Mouse (Mus musculus) CH12.LX (cell line): ENCODE data around the gene AC129217.1. TPM values are rescaled to one million over a fixed set of nuclear protein-coding genes. Genes with fewer than 3 reads are reported as not detected.

Experiments
- DNase-seq: peaks from one replicate; pipeline ENCODE4 v3.0.0-alpha.2; 2013; ENCODE audit errors: extremely low read depth
- H3K27ac ChIP-seq: 2 replicates; pipeline ENCODE4 v1.5.1; 2012; ENCODE audit warnings: low read depth, mild to moderate bottlenecking, control low read depth, moderate library complexity; ENCODE audit not compliant: insufficient read depth
- H3K27me3 ChIP-seq: replicated peaks from 2 replicates; pipeline ENCODE3; 2012; ENCODE audit warnings: inconsistent platforms
- H3K36me3 ChIP-seq, 2 experiments: replicated peaks in 1 of 2; 2 replicates each; pipeline versions ENCODE3 to v1.6.1; 2012; ENCODE audit warnings: inconsistent platforms in 1 of 2, low read length in 1 of 2, mild to moderate bottlenecking in 1 of 2, mixed read lengths in 1 of 2, moderate library complexity in 1 of 2; ENCODE audit not compliant: control insufficient read depth in 1 of 2, insufficient read depth in 1 of 2
- H3K4me1 ChIP-seq, 2 experiments: 2 replicates each; pipeline ENCODE4 v1.6.1; 2012; ENCODE audit warnings: inconsistent platforms in 1 of 2, moderate library complexity in 1 of 2; ENCODE audit not compliant: insufficient read depth in 2 of 2, control insufficient read depth in 1 of 2
- H3K4me2 ChIP-seq: 2 replicates; pipeline ENCODE4 v1.6.1; 2012; ENCODE audit warnings: low read depth, mild to moderate bottlenecking, control low read depth; ENCODE audit not compliant: poor library complexity, insufficient read depth, severe bottlenecking
- H3K4me3 ChIP-seq, 3 experiments: fragments of 150-350 bp in 1 of 3; sonication (generic) in 1 of 3; replicated peaks in 1 of 3; 2 replicates each; pipeline versions ENCODE3 to v1.5.1; 2011 to 2012; ENCODE audit warnings: low read depth in 2 of 3, low read length in 2 of 3, mild to moderate bottlenecking in 2 of 3, moderate library complexity in 2 of 3, control low read depth in 1 of 3, improper control_type of control experiment in 1 of 3, inconsistent platforms in 1 of 3, mixed read lengths in 1 of 3; ENCODE audit not compliant: poor library complexity in 1 of 3
- H3K79me2 ChIP-seq: replicated peaks from 2 replicates; pipeline ENCODE4 v1.6.1; 2012; ENCODE audit warnings: mild to moderate bottlenecking, moderate library complexity; ENCODE audit not compliant: control insufficient read depth, poor library complexity, insufficient read depth, severe bottlenecking; ENCODE audit errors: extremely low read depth
- H3K9ac ChIP-seq: 2 replicates; pipeline ENCODE4 v1.6.1; 2012; ENCODE audit warnings: low read depth, mild to moderate bottlenecking, control low read depth, moderate library complexity; ENCODE audit not compliant: insufficient read depth
- H3K9me3 ChIP-seq: replicated peaks from 2 replicates; pipeline ENCODE3; 2012; ENCODE audit warnings: low read length, inconsistent platforms, mixed read lengths
- CTCF ChIP-seq, 2 experiments: IDR thresholded peaks in 1 of 2; conservative IDR thresholded peaks in 1 of 2; 2 replicates each; pipeline ENCODE4 v1.5.1; 2011 to 2012; ENCODE audit warnings: low read depth in 2 of 2, low read length in 2 of 2, improper control_type of control experiment in 1 of 2, inconsistent platforms in 1 of 2, mild to moderate bottlenecking in 1 of 2, moderate library complexity in 1 of 2
- ELF1 ChIP-seq: IDR thresholded peaks from 2 replicates; pipeline ENCODE4 v1.6.1; 2014; ENCODE audit warnings: low read depth, mild to moderate bottlenecking, inconsistent platforms, low read length, improper control_type of control experiment
- EP300 ChIP-seq: IDR thresholded peaks from 2 replicates; pipeline ENCODE4 v1.6.1; 2011; ENCODE audit warnings: low read length, improper control_type of control experiment
- GABPA ChIP-seq: IDR thresholded peaks from 2 replicates; pipeline ENCODE4 v1.6.1; 2012; ENCODE audit warnings: low read depth, low read length, improper control_type of control experiment, inconsistent platforms; ENCODE audit not compliant: insufficient replicate concordance
- HCFC1 ChIP-seq: IDR thresholded peaks from 2 replicates; pipeline ENCODE4 v1.6.1; 2012; ENCODE audit warnings: low read depth, mild to moderate bottlenecking, inconsistent platforms, low read length, improper control_type of control experiment
- IRF4 ChIP-seq: IDR thresholded peaks from 2 replicates; pipeline ENCODE4 v1.6.1; 2014; ENCODE audit warnings: low read depth, mild to moderate bottlenecking, inconsistent platforms, low read length, improper control_type of control experiment
- JUN ChIP-seq: IDR thresholded peaks from 2 replicates; pipeline ENCODE4 v1.6.1; 2011; ENCODE audit warnings: low read depth, mild to moderate bottlenecking, low read length, improper control_type of control experiment, moderate library complexity; ENCODE audit not compliant: insufficient read depth
- JUND ChIP-seq: conservative IDR thresholded peaks from 2 replicates; pipeline ENCODE4 v1.6.1; 2011; ENCODE audit warnings: low read depth, low read length, improper control_type of control experiment
- KAT2A ChIP-seq: IDR thresholded peaks from 2 replicates; pipeline ENCODE4 v1.6.1; 2012; ENCODE audit warnings: low read length, improper control_type of control experiment, inconsistent platforms; ENCODE audit not compliant: insufficient replicate concordance
- MAFK ChIP-seq: IDR thresholded peaks from 2 replicates; pipeline ENCODE4 v1.6.1; 2011; ENCODE audit warnings: low read length, improper control_type of control experiment; ENCODE audit not compliant: insufficient replicate concordance
- MAZ ChIP-seq: IDR thresholded peaks from 2 replicates; pipeline ENCODE4 v1.6.1; 2012; ENCODE audit warnings: low read depth, mild to moderate bottlenecking, inconsistent platforms, low read length, improper control_type of control experiment, moderate library complexity
- MEF2A ChIP-seq: IDR thresholded peaks from 2 replicates; pipeline ENCODE4 v1.6.1; 2014; ENCODE audit warnings: low read depth, mild to moderate bottlenecking, inconsistent platforms, low read length, improper control_type of control experiment, borderline replicate concordance
- MXI1 ChIP-seq: IDR thresholded peaks from 2 replicates; pipeline ENCODE4 v1.6.1; 2011; ENCODE audit warnings: mild to moderate bottlenecking, low read depth, low read length, improper control_type of control experiment
- MYC ChIP-seq: IDR thresholded peaks from 2 replicates; pipeline ENCODE4 v1.6.1; 2011; ENCODE audit warnings: low read depth, mild to moderate bottlenecking, improper control_type of control experiment, low read length
- NELFE ChIP-seq: IDR thresholded peaks from 2 replicates; pipeline ENCODE4 v1.6.1; 2011; ENCODE audit warnings: low read depth, low read length, improper control_type of control experiment
- NRF1 ChIP-seq: IDR thresholded peaks from 2 replicates; pipeline ENCODE4 v1.6.1; 2014; ENCODE audit warnings: low read depth, mild to moderate bottlenecking, inconsistent platforms, low read length, improper control_type of control experiment, moderate library complexity
- PAX5 ChIP-seq: IDR thresholded peaks from 2 replicates; pipeline ENCODE4 v1.6.1; 2012; ENCODE audit warnings: low read length, inconsistent platforms, mixed read lengths
- POLR2A ChIP-seq: IDR thresholded peaks from 2 replicates; pipeline ENCODE4 v1.6.1; 2011; ENCODE audit warnings: low read depth, mild to moderate bottlenecking, improper control_type of control experiment, low read length
- POLR2AphosphoS2 ChIP-seq: IDR thresholded peaks from 2 replicates; pipeline ENCODE4 v1.6.1; 2011; ENCODE audit warnings: low read depth, low read length, improper control_type of control experiment
- RCOR1 ChIP-seq: conservative IDR thresholded peaks from 2 replicates; pipeline ENCODE4 v1.6.1; 2012; ENCODE audit warnings: low read depth, mild to moderate bottlenecking, inconsistent platforms, low read length, improper control_type of control experiment
- SIN3A ChIP-seq: IDR thresholded peaks from 2 replicates; pipeline ENCODE4 v1.6.1; 2012; ENCODE audit warnings: low read length, improper control_type of control experiment, inconsistent platforms
- SMC3 ChIP-seq: IDR thresholded peaks from 2 replicates; pipeline ENCODE4 v1.6.1; 2011; ENCODE audit warnings: low read depth, low read length, improper control_type of control experiment
- USF1 ChIP-seq: IDR thresholded peaks from 2 replicates; pipeline ENCODE4 v1.6.1; 2014; ENCODE audit warnings: low read depth, mild to moderate bottlenecking, inconsistent platforms, low read length, improper control_type of control experiment
- ZC3H11A ChIP-seq: IDR thresholded peaks from 2 replicates; pipeline ENCODE4 v1.6.1; 2012; ENCODE audit warnings: low read depth, mild to moderate bottlenecking, inconsistent platforms, low read length, improper control_type of control experiment
- ZMIZ1 ChIP-seq: IDR thresholded peaks from 2 replicates; pipeline ENCODE4 v1.6.1; 2012; ENCODE audit warnings: low read depth, mild to moderate bottlenecking, inconsistent platforms, low read length, improper control_type of control experiment
- dilution Hi-C: fragments of 300-500 bp; cut with MboI; formaldehyde crosslinking; loops from 2 replicates; pipeline ENCODE4 v1.14.3; 2020; ENCODE audit warnings: low sequenced_read_pairs; ENCODE audit not compliant: extremely low pct_unique_long_range_greater_than_20kb, extremely low pct_ligation_motif_present
- in situ Hi-C: fragments of 300-500 bp; cut with MboI; formaldehyde crosslinking; loops from 3 replicates; pipeline ENCODE4 v1.14.3; 2019; ENCODE audit warnings: low sequenced_read_pairs, low pct_ligation_motif_present, low pct_unique_long_range_greater_than_20kb, mixed read lengths
- polyA plus RNA-seq: library from polyadenylated mRNA; unstranded; fragments of >175 nt; gene quantifications from 2 replicates; pipeline ENCODE4 v1.2.1, GENCODE M21; 2012; ENCODE audit warnings: low read depth; ENCODE audit not compliant: insufficient read length
- total RNA-seq, 2 experiments: library from RNA; depleted of rRNA; stranded (reverse); fragments of 300-350 nt in 1 of 2; fragments of >200 nt in 1 of 2; gene quantifications; 2 replicates each; pipeline ENCODE4 v1.2.3; 2012 to 2014

AC129217.1 gene
- total and polyA plus RNA-seq, 3 experiments: 0.25 to 77.4 (median 5.1) TPM

DNA sequence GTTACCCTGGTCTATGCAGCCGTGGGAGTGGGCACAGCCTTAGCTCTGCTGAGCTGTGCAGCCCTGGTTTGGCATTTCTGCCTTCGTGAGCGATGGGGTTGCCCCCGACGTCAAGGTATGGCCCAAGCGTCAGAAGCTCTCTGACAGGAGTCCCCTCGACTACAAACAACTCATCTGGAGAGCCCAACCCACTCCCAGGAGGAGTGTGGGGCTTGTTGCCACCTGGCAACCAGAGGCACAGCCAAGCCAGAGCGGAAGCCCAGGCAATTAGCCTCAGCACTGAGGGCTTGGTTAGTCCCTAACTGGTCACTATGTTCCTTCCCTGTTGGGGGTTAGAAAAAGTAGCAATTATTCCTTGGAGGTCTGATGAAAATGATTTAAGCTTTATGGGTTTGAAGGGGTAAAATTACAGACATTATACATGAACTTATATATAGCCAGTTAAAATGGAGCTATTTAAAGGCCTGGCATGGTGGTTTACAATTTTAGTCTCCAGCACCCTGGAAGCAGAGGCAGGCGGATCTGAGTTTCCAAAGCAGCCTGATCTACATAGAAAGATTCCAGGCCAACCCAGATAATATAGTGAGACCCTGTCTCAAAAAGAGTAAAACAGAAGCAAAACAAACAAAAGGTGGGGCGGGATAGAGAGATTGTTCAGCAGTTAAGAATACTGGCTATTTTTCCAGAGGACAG lies 22.8 kb downstream of the AC129217.1 start:
- no peaks in the 10 kb centered on the region for H3K79me2 ChIP-seq
- no peaks in the 10 kb centered on the region for H3K9me3 ChIP-seq
- DNase-seq: no peak
- TF ChIP-seq ELF1 (no peak), EP300 (no peak), ZMIZ1 (no peak), NELFE (no peak), MXI1 (no peak), GABPA (no peak), IRF4 (no peak), MAFK (no peak)
- dilution Hi-C loops (no loop called here), in situ Hi-C loops (no loop called here)
- no peak overlapping the region for H3K4me2 ChIP-seq
- H3K27me3 ChIP-seq: no peaks in the 10 kb centered on the region
- peaks cover 12 to 20% of the 10 kb centered on the region in 2 experiments for H3K36me3 ChIP-seq
- no peaks in the 10 kb centered on the region for H3K4me1 ChIP-seq
- no peak overlapping the region for H3K27ac ChIP-seq
- H3K4me3 ChIP-seq: no peak overlapping the region
- no peak overlapping the region for H3K9ac ChIP-seq

DNA sequence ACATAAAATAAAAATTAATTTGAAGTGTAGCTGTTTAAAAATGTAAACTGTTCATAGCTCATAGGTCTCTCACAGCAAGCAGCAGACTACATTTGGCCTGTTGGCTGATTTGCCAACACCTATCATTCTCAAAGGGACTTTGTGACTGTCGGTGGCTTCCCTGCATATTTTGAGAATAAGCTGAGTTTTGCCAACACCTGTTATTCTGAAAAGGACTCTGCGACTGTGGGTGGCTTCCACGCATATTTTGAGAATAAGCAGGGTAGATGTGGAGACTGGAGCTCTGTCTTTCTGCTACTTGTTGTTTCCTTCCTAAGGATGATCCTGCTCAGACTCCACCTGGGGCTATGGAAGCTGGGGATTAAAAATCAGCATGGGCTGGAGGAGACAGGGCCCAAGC lies 23.5 kb downstream of the AC129217.1 start:
- no peak for DNase-seq
- in situ Hi-C loops: no loop called here
- dilution Hi-C loops: no loop called here
- no peak overlapping the region for H3K9ac ChIP-seq
- no peaks in the 10 kb centered on the region for H3K4me1 ChIP-seq
- H3K4me3 ChIP-seq: no peak overlapping the region
- no peaks in the 10 kb centered on the region for H3K9me3 ChIP-seq
- H3K27ac ChIP-seq: no peak overlapping the region
- H3K4me2 ChIP-seq: no peak overlapping the region
- no peaks in the 10 kb centered on the region for H3K79me2 ChIP-seq
- TF ChIP-seq CTCF (conservative IDR thresholded peaks at IDR 0.05 in 1 of 2, IDR thresholded peaks at IDR 0.05 in 1 of 2; ENCODE audit: low read depth in 2 of 2, low read length in 2 of 2) (no peak), HCFC1 (no peak), PAX5 (no peak), NRF1 (no peak), USF1 (no peak), ZC3H11A (no peak)
- no peaks in the 10 kb centered on the region for H3K27me3 ChIP-seq
- peaks cover 5 to 13% of the 10 kb centered on the region in 2 experiments for H3K36me3 ChIP-seq

DNA sequence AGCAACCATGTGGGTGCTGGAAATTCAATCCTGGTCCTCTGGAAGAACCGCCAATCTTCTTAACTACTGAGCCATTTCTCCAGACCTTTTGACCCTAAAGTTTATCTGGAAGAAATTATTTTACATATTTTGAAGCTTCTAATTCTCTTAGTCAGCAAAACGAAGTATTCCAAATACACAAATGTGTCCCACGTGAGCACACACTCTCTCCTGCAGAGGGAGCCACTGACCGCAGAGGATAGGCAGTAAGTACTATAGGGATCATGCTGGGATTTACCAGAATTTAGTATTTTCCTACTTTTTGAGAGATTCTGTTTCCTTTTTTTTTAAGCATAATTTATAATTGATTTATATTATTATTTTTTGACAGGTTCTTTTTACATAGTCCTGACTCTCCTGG lies 28.1 kb downstream of the AC129217.1 start:
- in situ Hi-C loops (loop anchor here (5.0 kb wide), 1 partner anchor 245 kb away; no protein-coding TSS in a partner anchor), dilution Hi-C loops (no loop called here)
- no peak overlapping the region for H3K27ac ChIP-seq
- no peaks in the 10 kb centered on the region; a peak in 1 of 4 replicates for H3K4me1 ChIP-seq
- H3K9ac ChIP-seq: no peak overlapping the region
- H3K36me3 ChIP-seq: no peaks in the 10 kb centered on the region
- no peaks in the 10 kb centered on the region for H3K79me2 ChIP-seq
- no peak for DNase-seq
- no peaks in the 10 kb centered on the region for H3K27me3 ChIP-seq
- H3K4me3 ChIP-seq: no peak overlapping the region
- no peak overlapping the region for H3K4me2 ChIP-seq
- H3K9me3 ChIP-seq: no peaks in the 10 kb centered on the region
- TF ChIP-seq MEF2A (no peak), MYC (peak; percentile 79), MAZ (no peak), MXI1 (no peak), MAFK (peak; percentile 98), USF1 (peak; percentile 25; the same call in 1 of the 2 replicates), POLR2A (no peak), GABPA (no peak), SMC3 (peak; percentile 49), ZMIZ1 (no peak), ZC3H11A (no peak), KAT2A (no peak), JUND (no peak), POLR2AphosphoS2 (no peak), SIN3A (0 out of 2 replicates have a peak, but pooled peaks have one; percentile 28), RCOR1 (no peak), JUN (no peak), IRF4 (no peak)
